Mouse (Mus musculus) liver, adult 2 months (tissue): ENCODE data around the gene Eef2k.

Experiments
- CTCF ChIP-seq: fragments of 200-500 bp; IDR thresholded peaks from 2 replicates; pipeline ENCODE4 v1.5.1; 2011; ENCODE audit warnings: low read depth, low read length, control low read depth
- POLR2A ChIP-seq: fragments of 200-500 bp; IDR thresholded peaks from 2 replicates; pipeline ENCODE4 v1.6.1; 2011; ENCODE audit warnings: low read length, control low read depth; ENCODE audit not compliant: insufficient read depth; ENCODE audit errors: extremely low read depth

GRCm38 (mm10) chr7:120901701-120902100 lies 59.1 kb downstream of the Eef2k start:
- TF ChIP-seq POLR2A (no peak), CTCF (no peak)
